Mouse (Mus musculus) kidney, postnatal 25 days (tissue): ENCODE measurements around the gene Rbm46.

ENCODE experiments used
- DNase-seq, 2 experiments: peaks; one replicate each; pipeline ENCODE4 v3.0.0; 2021; ENCODE audit warnings: mixed read lengths in 2 of 2

Gene Rbm46

DNA sequence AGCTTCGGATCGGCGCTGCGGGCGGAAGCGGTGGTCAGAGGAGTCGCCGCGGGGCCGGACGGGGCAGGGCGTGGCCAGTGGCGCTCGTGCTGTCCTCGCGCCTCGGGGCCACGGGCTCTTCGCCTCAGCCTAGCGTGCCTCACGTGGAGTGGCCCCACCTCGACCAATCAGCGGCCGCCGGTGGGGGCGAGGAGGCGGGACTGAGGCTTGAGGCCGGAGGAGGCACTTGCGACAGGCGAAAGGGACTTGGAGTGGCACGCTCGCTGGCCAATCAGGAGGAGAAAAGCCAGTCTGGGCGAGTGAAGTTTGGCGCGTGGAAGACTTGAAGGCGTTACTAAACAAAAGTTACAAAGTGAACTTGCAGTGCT, at the start of gene Rbm46:
Gene Rbm46 (minus strand): TSS at position 112 of the 368 bp plus-strand sequence.
- peak; percentile 75 to 88 for DNase-seq

DNA sequence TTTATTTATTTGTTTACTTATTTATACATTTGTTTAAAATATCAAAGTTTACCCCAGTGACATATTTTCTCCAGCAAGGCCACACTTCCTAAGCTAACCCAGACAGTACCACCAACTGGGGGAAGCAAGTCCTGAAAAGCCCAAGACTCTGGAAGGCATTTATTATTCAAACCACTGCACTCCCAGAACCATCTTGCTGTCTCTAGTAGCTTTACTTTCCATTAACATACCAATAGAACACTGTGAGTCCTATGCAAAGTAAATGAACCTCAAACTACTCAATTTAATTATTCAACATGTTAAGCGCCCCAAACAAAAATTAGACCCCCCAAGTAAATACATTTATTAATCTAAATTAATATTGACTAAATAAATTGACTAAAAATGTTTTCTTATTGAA, 39.3 kb upstream of the Rbm46 start:
- no peak for DNase-seq

DNA sequence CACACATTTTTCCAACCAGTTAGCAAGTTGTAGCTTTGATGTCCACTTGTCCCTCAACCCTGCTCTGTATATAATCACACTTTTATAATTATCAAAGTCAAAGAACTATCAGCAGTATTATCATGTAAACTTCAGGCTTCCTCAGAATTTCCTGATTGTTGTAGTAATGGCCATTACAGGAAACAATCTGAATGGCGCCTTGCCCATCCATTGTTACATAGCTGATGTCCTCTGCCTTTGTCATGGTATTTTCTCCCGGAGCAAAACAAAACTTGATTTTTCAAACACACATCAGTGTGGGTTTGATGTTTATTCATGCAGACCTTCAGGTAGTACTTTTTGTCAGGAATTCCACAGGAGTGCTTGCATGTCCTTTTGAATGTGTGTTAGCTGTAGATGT, 32.4 kb upstream of the Rbm46 start:
- DNase-seq = no peak

DNA sequence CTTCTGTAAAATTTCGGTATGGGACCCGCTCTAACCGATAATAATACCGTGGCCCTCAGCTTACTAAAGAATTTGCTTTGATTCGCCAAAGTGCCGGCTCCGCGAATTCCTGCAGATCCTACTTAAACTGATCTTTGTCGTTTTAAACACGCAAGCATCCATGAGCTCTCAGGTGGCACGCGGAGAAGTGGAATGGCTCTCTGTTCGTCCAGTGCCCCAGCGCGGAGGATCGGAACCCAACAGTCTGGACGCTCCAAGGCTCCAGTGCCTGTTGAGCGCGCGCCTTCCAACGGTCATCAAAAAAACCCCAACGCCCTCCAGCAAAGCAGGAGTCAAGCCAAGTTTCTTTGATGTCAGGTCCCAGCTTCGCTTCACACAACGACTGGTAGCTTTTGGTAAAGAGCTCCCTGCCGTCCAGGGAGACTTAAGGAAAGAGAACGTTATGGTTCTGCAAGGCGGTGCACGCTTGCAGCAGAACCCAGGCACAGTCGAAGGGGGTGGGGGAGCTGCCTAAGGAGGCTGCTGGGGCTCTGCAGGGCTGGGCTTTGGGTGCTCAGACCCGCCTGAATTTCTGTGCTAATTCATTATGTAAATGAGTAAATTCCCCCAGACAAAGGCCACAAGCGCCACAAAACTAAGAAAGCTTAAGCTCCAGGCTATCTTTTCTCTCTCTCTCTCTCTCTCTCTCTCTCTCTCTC, 28.1 kb upstream of the Rbm46 start:
- peak; percentile 3 to 35 for DNase-seq

DNA sequence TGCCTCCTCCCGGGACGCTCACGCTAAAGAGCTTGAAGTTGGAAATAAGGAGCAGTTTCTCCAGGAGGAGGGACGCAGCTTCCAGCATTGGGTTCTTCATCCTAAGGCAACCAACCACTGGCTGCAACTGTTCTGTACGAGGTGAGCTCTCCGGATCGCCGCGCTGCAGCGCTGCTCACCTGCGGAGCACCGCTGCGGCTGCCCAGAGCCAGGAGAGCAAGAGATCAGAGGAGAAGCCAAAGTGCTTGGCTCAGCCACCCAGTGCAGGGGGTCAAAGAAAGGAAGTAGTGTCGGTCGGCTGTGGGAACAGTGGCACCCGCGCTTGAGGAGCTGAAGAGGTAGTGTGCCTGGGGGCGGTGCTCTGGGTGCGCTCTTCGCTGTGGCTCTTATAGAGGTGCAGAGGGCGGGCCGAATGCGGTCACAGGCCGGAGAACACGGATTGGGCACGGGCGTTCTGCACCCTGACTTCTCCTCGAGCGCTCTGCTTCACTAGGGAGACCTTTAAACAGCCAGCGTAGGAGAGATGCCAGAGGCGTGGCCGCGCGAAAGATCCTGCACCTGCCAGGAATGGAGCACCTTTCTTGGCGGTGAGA, 27.4 kb upstream of the Rbm46 start, which contains the start of gene Lrat:
Gene Lrat (minus strand): TSS at position 361 of the 593 bp plus-strand sequence.
- peak; percentile 70 to 85 for DNase-seq

DNA sequence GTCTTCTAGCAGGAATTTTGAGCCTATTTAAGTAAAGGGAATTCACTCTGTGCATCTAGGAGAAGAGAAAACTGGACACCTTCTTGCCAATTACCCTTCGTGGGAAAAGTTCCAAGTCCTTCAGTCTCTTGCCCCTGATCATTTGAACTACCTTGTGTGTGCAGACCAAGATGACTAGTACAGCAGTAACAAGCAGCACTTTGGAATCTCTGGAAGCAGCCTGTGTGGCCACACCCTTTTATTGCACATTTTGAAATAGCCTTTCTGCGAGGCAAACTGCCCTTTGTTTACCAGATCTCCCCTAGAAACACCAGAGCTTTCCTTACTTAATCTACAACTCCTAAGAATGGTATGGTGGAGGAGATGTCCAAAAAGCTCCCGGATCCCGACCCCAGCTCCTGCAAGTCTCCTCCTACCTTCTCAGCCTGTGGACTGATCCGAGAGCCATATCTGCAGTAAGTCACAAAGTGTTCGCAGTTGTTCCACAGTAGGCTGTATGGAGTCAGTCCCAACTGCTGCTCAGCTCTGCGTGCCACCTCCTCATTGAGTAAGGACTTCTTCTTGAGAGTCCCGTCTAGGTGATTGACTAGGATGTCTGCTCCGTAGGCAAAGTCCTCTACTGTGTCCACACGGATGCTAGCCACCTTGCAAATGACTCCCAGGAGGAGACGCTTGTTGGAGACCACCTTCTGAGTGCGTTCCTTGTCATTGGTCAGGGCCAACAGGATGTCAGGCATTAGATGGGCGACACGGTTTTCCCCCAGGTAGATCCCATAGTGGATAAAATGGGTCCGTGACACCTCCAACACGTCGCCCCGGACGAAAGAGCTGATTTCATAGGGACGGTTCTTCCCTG, 26.7 kb upstream of the Rbm46 start:
- no peak for DNase-seq

DNA sequence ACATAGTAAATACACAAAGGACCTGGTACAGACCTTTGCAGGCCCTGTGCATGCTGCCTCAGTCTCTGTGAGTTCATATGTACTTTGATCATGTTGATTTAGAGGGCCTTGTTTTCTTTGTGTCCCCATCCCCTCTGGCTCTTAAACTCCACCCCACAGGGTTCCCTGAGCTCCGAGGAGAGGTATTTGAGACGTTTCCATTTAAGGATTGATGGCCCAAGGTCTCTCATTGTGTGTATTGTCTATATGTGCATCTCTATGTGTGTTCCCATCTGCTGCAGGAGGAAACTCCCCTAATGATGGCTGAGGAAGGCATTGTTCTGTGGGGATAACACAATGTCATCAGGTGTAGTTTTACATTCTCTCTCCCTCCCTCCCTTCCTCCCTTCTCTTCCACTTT, 12.6 kb upstream of the Rbm46 start:
- DNase-seq = no peak

DNA sequence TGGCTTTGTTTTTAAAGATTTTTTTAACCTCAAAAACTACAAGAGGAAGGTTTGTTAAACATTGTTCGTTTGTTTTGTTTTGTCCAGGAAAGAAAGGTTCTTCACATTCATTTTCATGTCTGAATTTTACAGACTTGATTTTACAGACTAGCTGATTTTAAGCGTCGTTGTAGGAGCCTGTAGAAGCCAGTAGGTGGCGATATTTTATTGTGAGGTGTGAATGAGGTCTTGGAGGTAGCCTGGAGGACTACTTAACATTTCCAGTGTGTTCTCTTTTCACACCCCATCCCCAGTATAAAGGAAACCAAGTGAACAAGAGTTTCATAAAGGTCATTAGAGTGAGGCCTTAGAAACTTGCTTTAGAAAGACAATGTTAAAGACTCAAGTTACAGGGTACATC, 975 bp upstream of the Rbm46 start:
- peak in 1 of 2 experiments; percentile 25 for DNase-seq

DNA sequence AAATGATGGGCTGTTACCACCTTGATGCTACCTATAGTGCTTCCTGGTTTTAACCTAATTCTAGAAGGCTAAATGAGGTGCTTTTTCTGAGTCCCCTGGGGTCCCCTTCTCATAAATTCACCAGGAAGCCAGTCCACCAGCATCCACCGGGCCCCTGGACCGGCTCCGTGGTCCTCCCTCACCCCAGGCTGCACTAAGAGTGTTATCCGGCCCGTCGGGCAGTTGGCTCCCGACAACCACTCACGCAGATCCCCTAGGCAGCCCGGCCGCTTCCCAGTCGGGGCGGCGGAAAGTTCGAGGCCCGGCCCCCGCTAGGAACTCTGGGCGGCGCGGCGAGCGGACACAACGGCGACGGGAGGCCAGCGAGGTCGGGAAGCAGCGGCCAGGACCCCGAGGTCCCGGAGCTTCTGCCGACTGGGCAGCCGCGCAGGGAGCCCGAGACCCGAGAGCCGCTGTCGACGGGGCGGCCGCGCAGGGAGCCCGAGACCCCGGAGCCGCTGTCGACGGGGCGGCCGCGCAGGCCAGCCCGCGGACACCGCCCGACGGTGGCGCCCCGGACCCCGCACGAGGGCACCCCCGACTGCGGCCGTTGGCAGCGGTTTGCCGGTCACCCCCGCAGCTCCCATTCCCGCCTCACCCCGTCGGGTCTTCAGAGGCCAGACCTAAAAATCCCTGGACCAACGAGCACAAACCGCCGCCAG, 462 bp downstream of the Rbm46 start:
- no peak for DNase-seq

DNA sequence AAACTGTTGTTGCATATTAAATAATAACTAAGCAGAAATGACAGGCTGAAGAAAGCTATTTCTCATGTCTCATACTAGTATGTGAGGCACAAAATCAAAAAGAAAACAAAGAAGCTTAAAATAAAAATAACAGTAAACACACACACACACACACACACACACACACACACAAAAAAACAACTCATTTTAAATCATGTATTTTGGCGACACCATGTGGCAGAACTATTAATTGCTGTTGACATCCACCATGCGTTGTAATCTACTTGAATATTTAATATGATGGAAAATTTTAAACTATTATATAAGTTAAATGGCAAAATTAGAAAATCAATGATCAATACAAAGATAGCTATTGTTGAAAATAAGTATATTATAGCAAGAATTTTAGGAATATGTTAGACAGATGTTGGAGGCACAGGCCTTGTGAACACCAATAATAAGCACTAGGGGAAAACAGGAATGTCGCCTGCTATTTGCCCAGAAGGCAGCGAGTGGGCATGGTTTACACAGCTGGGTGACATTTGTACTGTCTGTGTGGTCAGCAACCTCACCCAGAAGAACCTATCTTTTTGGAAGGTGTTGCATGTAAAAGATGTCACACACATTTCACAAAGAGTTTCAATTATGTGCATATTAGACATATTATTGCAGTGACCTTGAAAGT, 18.7 kb downstream of the Rbm46 start:
- peak in 1 of 2 experiments; percentile 52 for DNase-seq

DNA sequence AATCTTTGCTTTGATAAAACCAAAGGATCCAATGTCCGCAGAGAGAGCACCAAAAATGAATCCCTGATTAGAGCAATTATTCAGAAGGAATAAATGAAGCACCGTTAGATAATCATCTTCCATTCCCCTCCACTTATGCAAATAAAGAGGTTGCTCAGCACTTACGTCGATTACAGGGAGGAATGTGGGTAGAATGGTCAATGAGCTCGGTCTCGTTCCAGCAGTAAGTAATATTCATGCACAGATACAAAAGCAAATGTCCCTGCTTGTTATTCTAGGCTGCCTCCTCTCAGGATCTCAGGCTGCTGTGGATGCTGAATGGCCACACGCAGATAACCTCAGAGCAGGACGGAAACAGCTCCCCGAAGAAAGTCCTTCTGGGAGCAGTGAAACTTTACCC, 51.1 kb downstream of the Rbm46 start:
- no peak for DNase-seq

DNA sequence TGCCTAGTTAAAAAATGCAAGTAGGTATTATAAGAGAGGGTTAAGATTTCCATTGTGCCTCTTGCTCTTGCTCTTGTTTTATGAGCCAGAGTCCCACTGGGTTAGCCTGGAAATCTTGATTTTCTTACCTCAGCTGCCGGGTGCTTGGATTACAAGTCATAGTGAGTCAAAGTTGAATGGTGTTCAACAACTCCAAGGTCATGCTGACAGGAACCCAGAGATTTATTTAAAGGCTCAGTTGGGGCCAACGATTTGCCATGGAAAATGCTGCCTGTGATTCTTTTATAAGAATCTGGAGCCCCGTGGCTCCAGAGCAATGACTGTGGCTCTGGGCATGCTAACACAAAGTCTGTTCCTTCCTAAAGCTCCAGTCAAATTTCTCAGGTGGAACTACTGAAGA, 64.4 kb downstream of the Rbm46 start:
- no peak for DNase-seq

DNA sequence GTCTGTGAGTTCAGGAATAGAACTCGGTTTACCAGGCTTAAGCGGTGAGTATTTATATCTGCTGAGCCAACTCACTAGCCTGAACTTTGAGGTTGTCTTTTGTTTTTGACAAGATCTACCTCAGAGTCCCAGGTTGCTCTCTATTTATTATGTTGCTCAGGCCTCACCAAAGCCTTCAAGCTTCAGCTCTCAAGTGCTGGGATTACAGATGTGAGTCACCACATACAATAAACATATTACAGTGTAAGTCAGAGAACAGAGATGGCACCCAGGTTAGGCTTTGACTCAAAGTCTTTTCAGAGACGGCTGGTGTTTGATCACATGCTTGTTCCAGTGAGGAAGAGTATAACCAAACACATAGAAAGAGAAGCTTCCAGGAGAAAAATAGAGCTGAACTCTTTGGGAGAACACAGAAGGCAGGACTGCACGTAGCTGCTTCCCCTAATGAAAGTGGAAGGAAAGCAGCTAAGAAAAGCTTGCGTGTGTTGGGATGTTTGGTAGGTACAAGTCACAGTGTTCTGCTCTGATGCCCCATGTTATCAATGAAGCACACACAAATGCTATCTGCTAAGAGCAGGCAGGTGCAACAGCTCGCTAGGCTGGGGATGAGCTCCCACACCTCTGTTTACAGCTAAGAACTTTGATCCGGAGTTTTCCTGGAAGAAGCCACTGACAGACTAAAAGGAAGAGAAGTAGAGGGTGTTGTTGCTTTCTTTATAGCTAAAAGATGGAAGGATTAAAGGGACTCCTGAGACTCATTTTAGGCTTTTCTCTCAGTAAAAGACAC, 65.8 kb downstream of the Rbm46 start:
- DNase-seq = no peak

DNA sequence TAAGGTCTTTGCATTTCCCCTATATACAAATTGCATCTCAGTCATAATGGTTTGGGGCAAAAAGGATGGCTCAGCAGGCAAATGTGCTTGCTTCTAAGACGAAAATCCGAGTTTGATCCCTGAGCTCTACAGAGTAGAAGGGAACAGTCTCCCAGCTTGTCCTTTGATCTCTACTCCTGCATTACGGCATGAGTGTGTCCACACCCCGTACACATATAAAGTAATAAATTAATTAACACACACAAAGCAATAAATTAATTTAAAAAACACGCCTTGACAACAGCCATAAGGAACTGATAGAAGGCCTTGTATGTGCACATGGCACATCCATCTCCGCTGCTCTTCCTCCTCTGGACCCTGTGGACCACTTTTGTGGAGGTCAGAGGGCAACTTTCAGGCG, 66.5 kb downstream of the Rbm46 start:
- no peak for DNase-seq

DNA sequence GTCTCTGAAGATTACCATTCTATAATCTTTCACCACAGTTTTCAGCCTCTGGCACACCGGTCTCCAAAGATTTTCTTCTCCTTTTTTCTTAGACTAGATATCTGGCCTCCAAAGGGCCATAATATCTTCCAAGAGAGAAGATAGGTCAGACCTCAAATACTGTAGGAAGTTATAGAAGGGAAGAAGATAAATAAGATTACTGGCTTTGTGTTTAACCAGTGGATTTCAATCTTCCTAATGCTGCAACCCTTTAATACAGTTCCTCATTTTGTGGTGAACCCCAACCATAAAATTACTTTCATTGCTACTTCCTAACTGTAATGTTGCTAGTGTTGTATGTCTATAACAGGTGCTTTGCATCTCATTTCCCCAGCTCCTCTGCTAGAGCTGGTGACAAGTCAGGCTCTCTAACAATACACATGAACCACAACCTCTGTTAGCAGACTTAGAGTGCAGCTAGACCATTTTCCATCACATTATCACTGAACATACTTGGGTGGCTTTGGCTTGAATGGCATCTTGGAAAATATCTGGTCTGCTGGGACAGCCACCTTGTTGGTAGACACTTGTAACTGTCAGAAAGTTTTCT, 67.9 kb downstream of the Rbm46 start:
- no peak for DNase-seq

DNA sequence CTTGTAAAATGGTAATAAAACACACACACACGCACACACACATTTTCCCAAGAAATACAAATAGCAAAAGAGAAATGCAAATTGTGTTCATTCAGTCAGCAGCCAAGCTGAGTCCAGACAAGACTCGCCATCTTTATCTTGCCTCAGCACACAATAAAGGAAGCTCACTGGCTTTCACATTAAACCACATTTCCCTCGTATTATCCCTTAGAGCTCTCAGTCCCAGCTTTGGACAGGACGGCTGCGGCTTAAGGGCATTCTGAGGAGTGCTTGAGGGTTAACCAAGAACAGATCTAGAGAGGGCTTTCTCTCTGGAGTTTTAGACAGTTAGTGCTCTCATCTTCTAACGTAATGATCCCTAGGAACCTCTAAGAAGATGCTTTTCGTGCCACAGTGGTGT, 71.0 kb downstream of the Rbm46 start:
- no peak for DNase-seq

DNA sequence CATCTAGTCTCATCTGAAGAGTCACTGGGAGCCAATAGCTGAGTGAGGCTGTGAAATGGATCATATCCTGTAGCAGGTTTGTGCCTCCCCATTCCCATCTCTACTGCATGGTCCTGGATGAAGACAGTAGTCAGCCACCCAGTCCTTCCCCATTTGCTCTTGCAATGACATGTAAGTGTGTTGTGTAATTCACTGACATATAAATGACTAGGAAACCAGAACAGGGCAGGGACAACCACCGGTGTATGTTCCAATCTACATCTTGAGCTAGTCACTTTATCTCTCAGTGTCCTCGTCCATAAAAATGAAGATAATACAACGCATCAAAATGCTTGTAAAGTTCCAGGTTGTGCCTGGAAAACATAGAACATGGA, 75.8 kb downstream of the Rbm46 start:
- no peak for DNase-seq

DNA sequence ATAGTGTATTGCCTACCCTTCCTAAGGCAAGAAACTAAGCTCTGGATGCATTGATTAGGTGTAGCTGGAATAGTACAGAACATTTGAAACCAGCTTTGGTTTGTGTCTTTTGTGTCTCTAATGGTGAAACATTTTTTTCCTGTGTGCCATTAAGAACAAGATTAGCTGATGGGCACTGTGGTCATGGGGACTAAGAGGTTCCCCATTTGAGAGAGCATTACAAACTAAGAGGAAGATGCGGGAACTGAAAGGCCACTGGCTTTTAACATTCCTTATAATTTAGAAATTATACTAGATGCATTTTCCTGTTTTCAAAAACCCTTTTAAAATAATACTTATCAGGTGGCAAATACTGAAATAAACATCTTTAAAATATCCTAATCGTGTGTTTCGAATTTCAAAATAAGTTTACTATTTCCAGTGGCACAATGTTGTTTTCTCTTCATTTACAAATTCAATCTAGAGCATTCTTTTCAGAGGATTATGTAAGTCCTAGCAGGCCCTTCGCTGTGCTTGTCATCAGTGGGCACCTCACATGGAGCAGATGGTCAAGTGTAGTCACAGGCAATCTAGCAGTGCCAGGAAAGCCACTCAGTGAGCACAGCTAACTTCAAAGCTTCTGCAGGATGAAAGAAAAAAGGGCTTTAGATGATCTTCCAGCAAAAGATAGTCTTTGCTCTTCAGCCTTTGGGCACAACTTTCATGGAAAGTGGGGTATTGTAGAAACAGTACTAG, 76.4 kb downstream of the Rbm46 start:
- DNase-seq = no peak

DNA sequence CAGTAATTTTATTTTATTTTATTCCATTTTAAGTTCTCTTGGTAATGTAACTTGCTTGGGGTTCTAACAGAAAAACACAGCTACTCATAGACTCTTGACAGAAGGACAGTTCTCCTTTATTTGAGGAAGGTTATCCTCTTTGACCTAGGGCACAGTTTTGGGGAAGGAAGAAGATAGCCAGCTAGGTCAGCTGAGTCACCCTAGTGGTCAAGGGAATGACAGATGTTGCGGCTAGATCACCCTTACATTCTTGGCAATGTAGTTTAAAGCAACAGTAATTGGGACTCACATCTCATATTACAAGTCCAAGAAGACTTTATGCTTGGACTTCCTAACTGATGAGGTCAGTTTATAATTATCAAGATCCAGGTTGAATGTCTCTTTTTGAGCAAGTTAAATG, 82.6 kb downstream of the Rbm46 start:
- no peak for DNase-seq

DNA sequence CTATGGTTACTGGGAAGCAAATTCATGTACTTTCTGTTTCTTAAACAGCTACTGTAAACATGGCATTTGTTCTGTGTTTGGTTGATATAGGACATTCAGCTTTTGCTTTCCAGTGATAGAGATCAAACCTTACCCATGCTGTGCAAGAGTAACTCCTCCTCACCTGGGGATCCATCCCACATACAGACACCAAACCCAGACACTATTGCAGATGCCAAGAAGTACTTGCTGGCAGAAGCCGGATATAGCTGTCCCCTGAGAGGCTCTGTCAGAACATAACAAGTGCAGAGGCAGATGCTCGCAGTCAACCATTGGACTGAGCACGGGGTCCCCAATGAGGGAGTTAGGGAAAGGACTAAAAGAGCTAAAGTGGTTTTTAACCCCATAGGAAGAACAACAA, 84.6 kb downstream of the Rbm46 start:
- no peak for DNase-seq
